In genomic region chr9:101994086-101994485, GRCm38 (mm10) we compare ENCODE assay signal across 24 mouse cellular contexts.
DNase-seq lines count a peak whose midpoint lies in the region; ATAC-seq and TF ChIP-seq lines count a peak whose summit lies in the region.
"Had no signal": no experiment of that assay in that cellular context is flagged by ENCODE, and none has a peak within 500 bp of the region (broad histone marks: within the 10 kb centered on the region; RNA-seq: fewer than 3 reads in every experiment).

No protein-coding gene starts in this region.

- no peak for TF ChIP-seq CTCF in liver, postnatal 0 days (IDR thresholded peaks at IDR 0.05; ENCODE audit: low read depth)

- no peaks in the 10 kb centered on the region for H3K9me3 ChIP-seq in liver, embryonic 13.5 days (replicated peaks)
- H3K9me3 ChIP-seq in liver, embryonic 11.5 days (ENCODE audit: control insufficient read depth, low read length) = no peaks in the 10 kb centered on the region
- H3K9me3 ChIP-seq in liver, embryonic 15.5 days (replicated peaks) = no peaks in the 10 kb centered on the region
- H3K9me3 ChIP-seq in liver, postnatal 0 days (ENCODE audit: low read length) = no peaks in the 10 kb centered on the region
- H3K9me3 ChIP-seq: embryonic facial prominence, embryonic 10.5 days; forebrain, embryonic 12.5 days; forebrain, embryonic 15.5 days; hindbrain, embryonic 12.5 days; hindbrain, embryonic 15.5 days had no signal

- H3K4me1 ChIP-seq in liver, embryonic 13.5 days (replicated peaks) = peaks cover 85% of the 10 kb centered on the region
- peaks cover 33% of the 10 kb centered on the region for H3K4me1 ChIP-seq in liver, embryonic 11.5 days (replicated peaks; ENCODE audit: control insufficient read depth, insufficient read depth, low read length)
- peaks cover 84% of the 10 kb centered on the region for H3K4me1 ChIP-seq in liver, embryonic 15.5 days (replicated peaks)
- H3K4me1 ChIP-seq in liver, postnatal 0 days (ENCODE audit: insufficient read depth) = peaks cover 30% of the 10 kb centered on the region
- H3K4me1 ChIP-seq: embryonic facial prominence, embryonic 10.5 days; embryonic facial prominence, embryonic 13.5 days; hindbrain, embryonic 12.5 days had no signal

- 70% methylated on average over 2 of the region's 2 CpGs for WGBS in liver, embryonic 13.5 days (ENCODE audit: insufficient replicate concordance)
- WGBS in liver, embryonic 11.5 days = 76% methylated on average over 2 of the region's 2 CpGs
- WGBS in liver, embryonic 15.5 days (ENCODE audit: insufficient replicate concordance) = 79% methylated on average over 2 of the region's 2 CpGs
- WGBS in liver, postnatal 0 days (ENCODE audit: insufficient replicate concordance) = 93% methylated on average over 2 of the region's 2 CpGs

- intact Hi-C loops in gastrocnemius, postnatal 36 days (cut with DNase I) = no loop called here

- peak; percentile 12 to 37 for DNase-seq in gastrocnemius, adult 8-10 months (ENCODE audit: low spot score in 2 of 2)
- DNase-seq in gastrocnemius, postnatal 36 days = no peak
- no peak for DNase-seq in liver, embryonic 13.5 days
- DNase-seq in liver, embryonic 11.5 days (ENCODE audit: low spot score) = no peak
- DNase-seq in liver, postnatal 0 days = no peak
- DNase-seq in cerebellum, postnatal 25 days = no peak
- no peak for DNase-seq in layer of hippocampus, adult 11-12 months (ENCODE audit: low spot score)
- DNase-seq: adrenal gland, adult 2 months; adrenal gland, postnatal 14 days; cerebellum, adult 11 months; cerebellum, adult 2 months; cerebellum, adult 9-11 months; cerebellum, postnatal 36 days; embryo, embryonic 11 days; heart, adult 11 months had no signal

- no peaks in the 10 kb centered on the region for H3K36me3 ChIP-seq in liver, embryonic 13.5 days
- no peaks in the 10 kb centered on the region for H3K36me3 ChIP-seq in liver, embryonic 11.5 days (ENCODE audit: control insufficient read depth, insufficient read depth, low read length)
- H3K36me3 ChIP-seq in liver, embryonic 15.5 days (replicated peaks) = no peaks in the 10 kb centered on the region
- H3K36me3 ChIP-seq in liver, postnatal 0 days (replicated peaks; ENCODE audit: insufficient read depth, low read length) = no peaks in the 10 kb centered on the region
- H3K36me3 ChIP-seq: embryonic facial prominence, embryonic 10.5 days; embryonic facial prominence, embryonic 13.5 days; forebrain, embryonic 12.5 days had no signal

- H3K27me3 ChIP-seq in liver, embryonic 13.5 days = no peaks in the 10 kb centered on the region
- no peaks in the 10 kb centered on the region for H3K27me3 ChIP-seq in liver, embryonic 11.5 days (replicated peaks; ENCODE audit: control insufficient read depth, insufficient read depth, low read length)
- H3K27me3 ChIP-seq in liver, embryonic 15.5 days = no peaks in the 10 kb centered on the region
- H3K27me3 ChIP-seq in liver, postnatal 0 days (ENCODE audit: insufficient read depth, low read length) = no peaks in the 10 kb centered on the region
- H3K27me3 ChIP-seq: embryonic facial prominence, embryonic 13.5 days; forebrain, embryonic 12.5 days; forebrain, embryonic 15.5 days; hindbrain, embryonic 12.5 days; hindbrain, embryonic 15.5 days had no signal

- H3K27ac ChIP-seq in liver, embryonic 13.5 days = peak overlapping the region; percentile 92
- no peak overlapping the region for H3K27ac ChIP-seq in liver, embryonic 11.5 days (ENCODE audit: low read depth, low read length)
- H3K27ac ChIP-seq in liver, embryonic 15.5 days (replicated peaks) = peak overlapping the region; percentile 26
- no peak overlapping the region for H3K27ac ChIP-seq in liver, postnatal 0 days (ENCODE audit: low read depth)
- H3K27ac ChIP-seq: embryonic facial prominence, embryonic 10.5 days; embryonic facial prominence, embryonic 13.5 days; forebrain, embryonic 12.5 days; forebrain, embryonic 15.5 days; hindbrain, embryonic 12.5 days; hindbrain, embryonic 15.5 days had no signal

- TF ChIP-seq EP300 in liver, postnatal 0 days (IDR thresholded peaks at IDR 0.05; ENCODE audit: low read depth) = no peak

- H3K9ac ChIP-seq in liver, embryonic 13.5 days = peak overlapping the region; percentile 63; the same call in 1 of the 2 replicates
- H3K9ac ChIP-seq in liver, embryonic 11.5 days (ENCODE audit: low read depth, low read length) = no peak overlapping the region
- no peak overlapping the region for H3K9ac ChIP-seq in liver, embryonic 15.5 days
- H3K9ac ChIP-seq in liver, postnatal 0 days (replicated peaks) = no peak overlapping the region
- H3K9ac ChIP-seq: embryonic facial prominence, embryonic 13.5 days; forebrain, embryonic 12.5 days; forebrain, embryonic 15.5 days; hindbrain, embryonic 12.5 days; hindbrain, embryonic 15.5 days had no signal

- no peak for ATAC-seq in liver, embryonic 13.5 days (ENCODE audit: low read depth)
- ATAC-seq in liver, embryonic 11.5 days (replicated peaks; ENCODE audit: low FRiP score) = no peak
- ATAC-seq in liver, embryonic 15.5 days (ENCODE audit: insufficient read depth) = no peak
- ATAC-seq in liver, postnatal 0 days = no peak
- ATAC-seq: CD4-positive, CD25-positive, alpha-beta regulatory T cell, adult 4 months; forebrain, embryonic 15.5 days had no signal

- H3K4me3 ChIP-seq in liver, embryonic 13.5 days (replicated peaks) = no peak overlapping the region
- H3K4me3 ChIP-seq in liver, embryonic 11.5 days (ENCODE audit: low read depth, low read length) = no peak overlapping the region
- no peak overlapping the region for H3K4me3 ChIP-seq in liver, embryonic 15.5 days (replicated peaks)
- H3K4me3 ChIP-seq in liver, postnatal 0 days (ENCODE audit: low read depth, low read length) = peak overlapping the region; percentile 35; the same call in 1 of the 2 replicates
- H3K4me3 ChIP-seq: embryonic facial prominence, embryonic 10.5 days; embryonic facial prominence, embryonic 13.5 days; forebrain, embryonic 12.5 days; forebrain, embryonic 15.5 days; hindbrain, embryonic 12.5 days; hindbrain, embryonic 15.5 days had no signal

- peak overlapping the region; percentile 64; the same call in 1 of the 2 replicates for H3K4me2 ChIP-seq in liver, embryonic 13.5 days
- no peak overlapping the region for H3K4me2 ChIP-seq in liver, embryonic 11.5 days
- H3K4me2 ChIP-seq in liver, embryonic 15.5 days = peak overlapping the region; percentile 66; the same call in 1 of the 2 replicates
- H3K4me2 ChIP-seq in liver, postnatal 0 days (ENCODE audit: low read depth, low read length) = peak overlapping the region; percentile 71
- H3K4me2 ChIP-seq: embryonic facial prominence, embryonic 13.5 days; forebrain, embryonic 12.5 days; forebrain, embryonic 15.5 days; heart, embryonic 11.5 days; hindbrain, embryonic 12.5 days; hindbrain, embryonic 15.5 days had no signal

Comparison
In these comparisons a context has a peak if more than half of its experiments do, and no peak if none do; other contexts are left out.
1. DNase-seq: peak in gastrocnemius, adult 8-10 months (2 of 2); none in gastrocnemius, postnatal 36 days (0 of 2), liver, embryonic 13.5 days (single experiment), liver, embryonic 11.5 days (single experiment), liver, postnatal 0 days (single experiment), cerebellum, postnatal 25 days (0 of 2) and layer of hippocampus, adult 11-12 months (single experiment).
2. H3K27ac ChIP-seq: peak in liver, embryonic 13.5 days (single experiment) and liver, embryonic 15.5 days (single experiment); none in liver, embryonic 11.5 days (single experiment) and liver, postnatal 0 days (single experiment).